Mouse (Mus musculus) lung, adult 2 months (tissue): ENCODE results near the gene Foxn4.

ENCODE experiments used
- CTCF ChIP-seq: fragments of 200-500 bp; IDR thresholded peaks from 2 replicates; pipeline ENCODE4 v1.5.1; 2011; ENCODE audit warnings: mild to moderate bottlenecking, low read length, control low read depth; ENCODE audit not compliant: insufficient read depth
- POLR2A ChIP-seq: fragments of 200-500 bp; IDR thresholded peaks from 2 replicates; pipeline ENCODE4 v1.6.1; 2011; ENCODE audit warnings: low read depth, mild to moderate bottlenecking, control low read depth, low read length, borderline replicate concordance; ENCODE audit errors: extremely low read depth

GRCm38 (mm10) chr5:114218771-114219170 is 54.8 kb downstream of the Foxn4 start:
- TF ChIP-seq CTCF (no peak), POLR2A (no peak)
